Mouse (Mus musculus) midbrain, embryonic 16.5 days (tissue): Measurements from ENCODE around the gene Cav1. TPM values are rescaled to one million over a fixed set of nuclear protein-coding genes. Genes with fewer than 3 reads are reported as not detected.

Source experiments
- ATAC-seq: fragments of 200-750 bp; cut with Nextera tagmentation; 2 replicates; pipeline ENCODE4 v1.8.0; 2017; ENCODE audit warnings: moderate TSS enrichment
- H3K27ac ChIP-seq: fragments of 300-500 bp; sonication (generic); 2 replicates; pipeline ENCODE4 v1.5.1; 2014; ENCODE audit warnings: mild to moderate bottlenecking, low read length, mixed read lengths
- H3K27me3 ChIP-seq: fragments of 300-500 bp; sonication (generic); 2 replicates; pipeline ENCODE4 v1.6.1; 2014; ENCODE audit warnings: low read depth, low read length, mixed read lengths; ENCODE audit not compliant: control insufficient read depth, insufficient read depth
- H3K36me3 ChIP-seq: fragments of 300-500 bp; sonication (generic); 2 replicates; pipeline ENCODE4 v1.6.1; 2014; ENCODE audit warnings: mild to moderate bottlenecking, low read length, moderate library complexity, mixed read lengths; ENCODE audit not compliant: control insufficient read depth, insufficient read depth
- H3K4me1 ChIP-seq: fragments of 300-500 bp; sonication (generic); 2 replicates; pipeline ENCODE4 v1.6.1; 2014; ENCODE audit warnings: mild to moderate bottlenecking, low read length, mixed read lengths; ENCODE audit not compliant: control insufficient read depth, insufficient read depth
- H3K4me2 ChIP-seq: fragments of 300-500 bp; sonication (generic); 2 replicates; pipeline ENCODE4 v1.6.1; 2014; ENCODE audit warnings: mild to moderate bottlenecking, low read length, mixed read lengths
- H3K4me3 ChIP-seq: fragments of 300-500 bp; sonication (generic); 2 replicates; pipeline ENCODE4 v1.5.1; 2014; ENCODE audit warnings: low read depth, mild to moderate bottlenecking, low read length, moderate library complexity, mixed read lengths
- H3K9ac ChIP-seq: fragments of 300-500 bp; sonication (generic); 2 replicates; pipeline ENCODE4 v1.6.1; 2014; ENCODE audit warnings: low read depth, low read length, mixed read lengths
- H3K9me3 ChIP-seq: fragments of 300-500 bp; sonication (generic); replicated peaks from 2 replicates; pipeline ENCODE4 v1.6.1; 2014; ENCODE audit warnings: mild to moderate bottlenecking, low read length, mixed read lengths; ENCODE audit not compliant: control insufficient read depth, poor library complexity, severe bottlenecking
- WGBS: fragments of 180-500 bp; shearing (Covaris S2); extraction: QIAGEN DNeasy Blood & Tissue Kit; methylation state at CpG from one replicate; pipeline ENCODE4 v1.1.7; 2014; 5-methylcytosine and 5-hydroxymethylcytosine counted together
- polyA plus RNA-seq: library from polyadenylated mRNA; unstranded; fragments of >200 nt; fragmentation: Nextera tagmentation; extraction: Ambion mirVana; gene quantifications from 2 replicates; pipeline ENCODE4 v1.2.1, GENCODE M21; 2015

Cav1 gene
- polyA plus RNA-seq, 1 experiment from 2014 or later, result 33.9 TPM

GRCm38 (mm10) chr6:17385531-17385930 is 79.4 kb downstream of the Cav1 start:
- Histone ChIP-seq H3K9me3 (no peaks in the 10 kb centered on the region), H3K4me3 (no peak overlapping the region), H3K4me1 (no peaks in the 10 kb centered on the region), H3K4me2 (no peak overlapping the region), H3K27me3 (no peaks in the 10 kb centered on the region), H3K27ac (no peak overlapping the region), H3K36me3 (no peaks in the 10 kb centered on the region), H3K9ac (no peak overlapping the region)
- 91% methylated on average over 5 of the region's 5 CpGs for WGBS
- no peak for ATAC-seq

GRCm38 (mm10) chr6:17387991-17388710 is 82.0 kb downstream of the Cav1 start:
- no peak overlapping the region for H3K4me3 ChIP-seq
- H3K27me3 ChIP-seq, result no peaks in the 10 kb centered on the region
- no peak overlapping the region for H3K9ac ChIP-seq
- H3K4me1 ChIP-seq, result no peaks in the 10 kb centered on the region
- no peak overlapping the region for H3K27ac ChIP-seq
- H3K4me2 ChIP-seq, result no peak overlapping the region
- ATAC-seq, result no peak
- H3K9me3 ChIP-seq, result no peaks in the 10 kb centered on the region
- WGBS, result 81% methylated on average over 2 of the region's 2 CpGs
- no peaks in the 10 kb centered on the region for H3K36me3 ChIP-seq

Other genes starting within 250 kb of the Cav1 start
- 26.7 and 28.1 TPM in 2 replicates for gene Tes, start 241.2 kb upstream of the Cav1 start, polyA plus RNA-seq
- gene Cav2, start 25.1 kb upstream of the Cav1 start, polyA plus RNA-seq, result 16.0 and 17.1 TPM in 2 replicates
- gene Met, start 157.5 kb downstream of the Cav1 start, polyA plus RNA-seq, result 0.94 and 1.4 TPM in 2 replicates